Mouse (Mus musculus) liver, embryonic 13.5 days (tissue): ENCODE results near the gene Gbgt1. TPM values are rescaled to one million over a fixed set of nuclear protein-coding genes. Genes with fewer than 3 reads are reported as not detected.

Experiments
- ATAC-seq: fragments of 200-750 bp; cut with Nextera tagmentation; 2 replicates; pipeline ENCODE4 v1.8.0; 2017; ENCODE audit warnings: low read depth, mild to moderate bottlenecking, moderate number of reproducible peaks, moderate library complexity
- DNase-seq: peaks from one replicate; pipeline ENCODE4 v3.0.0; 2022
- H3K27ac ChIP-seq: fragments of 300-500 bp; sonication (generic); 2 replicates; pipeline ENCODE4 v1.5.1; 2015; ENCODE audit warnings: moderate library complexity, mild to moderate bottlenecking, inconsistent platforms
- H3K27me3 ChIP-seq: fragments of 300-500 bp; sonication (generic); 2 replicates; pipeline ENCODE4 v1.6.1; 2015; ENCODE audit warnings: mild to moderate bottlenecking, inconsistent platforms
- H3K36me3 ChIP-seq: fragments of 300-500 bp; sonication (generic); 2 replicates; pipeline ENCODE4 v1.6.1; 2015; ENCODE audit warnings: mild to moderate bottlenecking, inconsistent platforms
- H3K4me1 ChIP-seq: fragments of 300-500 bp; sonication (generic); replicated peaks from 2 replicates; pipeline ENCODE4 v1.6.1; 2015; ENCODE audit warnings: inconsistent platforms
- H3K4me2 ChIP-seq: fragments of 300-500 bp; sonication (generic); 2 replicates; pipeline ENCODE4 v1.6.1; 2015; ENCODE audit warnings: inconsistent platforms, mild to moderate bottlenecking, moderate library complexity
- H3K4me3 ChIP-seq: fragments of 300-500 bp; sonication (generic); replicated peaks from 2 replicates; pipeline ENCODE4 v1.5.1; 2015; ENCODE audit warnings: mild to moderate bottlenecking, inconsistent platforms
- H3K9ac ChIP-seq: fragments of 300-500 bp; sonication (generic); 2 replicates; pipeline ENCODE4 v1.6.1; 2015; ENCODE audit warnings: mild to moderate bottlenecking, inconsistent platforms
- H3K9me3 ChIP-seq: fragments of 300-500 bp; sonication (generic); replicated peaks from 2 replicates; pipeline ENCODE4 v1.6.1; 2016; ENCODE audit warnings: inconsistent platforms
- WGBS: fragments of 180-500 bp; shearing (Covaris S2); methylation state at CpG from one replicate; pipeline ENCODE4 v1.1.7; 2015; ENCODE audit not compliant: insufficient replicate concordance; 5-methylcytosine and 5-hydroxymethylcytosine counted together
- polyA plus RNA-seq: library from polyadenylated mRNA; unstranded; fragments of >200 nt; fragmentation: Nextera tagmentation; extraction: Ambion mirVana; gene quantifications from 2 replicates; pipeline ENCODE4 v1.2.1, GENCODE M21; 2015

Gene Gbgt1
- polyA plus RNA-seq, 1 experiment from 2014 or later, result 0.36 TPM

DNA sequence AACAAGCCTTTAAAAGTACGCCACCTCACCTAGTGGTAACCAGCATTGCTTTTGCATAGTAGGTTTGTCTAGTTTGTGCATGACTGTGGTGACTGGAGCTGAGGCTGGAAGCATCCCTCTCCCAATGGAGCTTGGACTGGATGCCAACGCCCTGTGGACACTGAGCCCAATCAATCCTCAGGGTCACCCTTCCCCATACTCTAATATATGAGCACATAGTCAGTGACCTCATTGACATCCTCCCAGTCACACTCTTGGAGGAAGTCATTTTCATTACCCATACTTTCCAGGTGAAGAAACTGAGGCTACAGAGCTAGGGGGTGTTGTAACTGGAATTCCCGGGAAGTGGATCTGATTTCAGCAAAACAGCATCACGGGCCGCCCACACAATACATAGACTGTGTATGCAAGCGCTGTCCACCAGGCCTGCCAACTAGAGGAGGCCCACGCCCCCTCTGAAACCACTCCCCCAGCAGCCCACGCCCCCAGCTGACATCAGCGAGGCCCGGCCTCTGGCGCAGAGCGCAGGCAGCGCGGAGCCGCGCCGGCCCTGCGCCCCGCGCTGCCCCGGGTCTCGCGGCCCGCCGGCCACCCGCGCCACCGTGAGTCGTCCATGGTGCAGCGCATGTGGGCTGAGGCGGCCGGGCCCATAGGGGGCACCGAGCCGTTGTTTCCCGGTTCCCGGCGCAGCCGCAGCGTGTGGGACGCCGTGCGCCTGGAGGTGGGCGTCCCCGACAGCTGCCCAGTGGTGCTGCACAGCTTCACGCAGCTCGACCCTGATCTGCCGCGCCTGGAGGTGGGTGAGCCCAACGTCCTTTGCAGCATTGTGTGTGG, 36.5 kb downstream of the Gbgt1 start:
- peak overlapping the region; percentile 53 for H3K9ac ChIP-seq
- WGBS, result 2% methylated on average over 49 of the region's 49 CpGs
- DNase-seq, result peak; percentile 64
- H3K4me3 ChIP-seq, result peak overlapping the region; percentile 61
- ATAC-seq, result peak; percentile 87
- H3K27me3 ChIP-seq, result peaks cover 16% of the 10 kb centered on the region
- no peaks in the 10 kb centered on the region for H3K36me3 ChIP-seq
- no peak overlapping the region for H3K27ac ChIP-seq
- H3K4me2 ChIP-seq, result peak overlapping the region; percentile 70
- H3K9me3 ChIP-seq, result no peaks in the 10 kb centered on the region
- peaks cover 34% of the 10 kb centered on the region for H3K4me1 ChIP-seq

DNA sequence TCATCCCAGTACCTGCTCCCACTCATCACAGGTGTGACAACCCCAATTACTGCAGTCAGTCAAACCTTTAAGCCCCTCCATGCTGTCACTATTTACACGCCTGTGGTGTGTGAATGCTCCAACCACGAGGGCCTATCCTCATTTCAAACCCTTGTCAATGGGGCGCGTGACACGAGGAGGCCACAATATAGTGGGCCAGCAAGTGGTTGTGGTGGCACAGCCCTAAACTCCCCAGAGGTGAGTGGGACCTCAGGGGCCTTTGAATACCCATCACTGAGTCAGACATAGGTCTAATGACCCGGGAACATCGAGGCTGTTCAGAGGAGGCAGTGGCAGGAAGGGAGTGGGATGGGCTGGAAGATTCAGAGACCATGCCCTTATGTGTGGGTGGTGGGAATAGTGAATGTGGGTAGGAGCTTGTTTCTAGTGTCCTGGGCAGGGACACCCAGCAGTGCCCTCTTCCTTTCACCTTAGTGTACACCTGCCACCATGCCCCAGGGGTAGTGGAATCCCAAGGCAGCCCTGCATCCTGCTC, 37.3 kb downstream of the Gbgt1 start:
- peak overlapping the region; percentile 61 for H3K4me3 ChIP-seq
- H3K27me3 ChIP-seq, result peaks cover 16% of the 10 kb centered on the region
- peaks cover 35% of the 10 kb centered on the region for H3K4me1 ChIP-seq
- peak overlapping the region; percentile 53 for H3K9ac ChIP-seq
- DNase-seq (no peak), ATAC-seq (no peak)
- H3K4me2 ChIP-seq, result peak overlapping the region; percentile 70
- 57% methylated on average over 7 of the region's 7 CpGs for WGBS
- H3K27ac ChIP-seq, result no peak overlapping the region
- no peaks in the 10 kb centered on the region for H3K9me3 ChIP-seq
- H3K36me3 ChIP-seq, result no peaks in the 10 kb centered on the region

DNA sequence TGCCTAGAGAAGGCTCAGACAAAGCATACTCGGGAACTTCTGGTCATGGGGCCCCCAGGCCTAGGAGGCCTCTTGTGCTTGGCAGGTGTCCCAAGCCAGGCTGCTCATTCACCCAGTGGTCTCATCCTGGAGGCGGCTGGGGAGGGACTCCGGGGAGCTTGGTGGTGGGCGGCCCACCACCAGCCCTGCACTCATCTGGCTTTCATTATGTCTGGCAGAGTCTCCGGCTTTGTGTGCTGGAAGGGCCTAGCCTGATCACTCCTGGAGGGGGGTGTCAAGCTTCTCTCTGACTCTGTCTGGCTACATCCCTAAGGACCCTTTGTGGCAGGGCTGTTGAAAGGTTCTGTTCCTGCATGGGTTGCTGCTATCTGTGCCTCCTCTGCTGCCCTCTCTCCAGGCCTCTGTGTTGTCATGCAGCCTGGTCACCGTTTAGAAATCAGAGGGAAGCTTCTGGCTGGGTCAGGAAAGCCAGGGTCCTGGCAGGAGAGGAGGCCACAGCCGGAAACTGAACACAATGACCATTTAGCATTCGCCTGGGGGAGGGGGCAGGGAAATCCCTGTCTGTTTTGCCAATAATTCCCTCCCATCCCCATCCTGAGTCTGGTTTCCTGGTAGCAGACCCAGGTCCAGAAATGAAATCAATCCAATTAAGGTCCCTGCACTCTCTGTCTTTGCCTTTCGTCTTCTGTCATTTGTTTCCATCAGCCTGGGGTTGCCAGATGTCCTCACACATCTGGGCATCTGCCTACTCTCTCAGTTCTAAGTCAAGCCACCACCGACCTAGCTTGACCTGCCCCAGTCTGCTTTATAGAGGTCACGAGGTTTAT, 38.0 kb downstream of the Gbgt1 start:
- H3K4me2 ChIP-seq, result peak overlapping the region; percentile 70
- H3K9me3 ChIP-seq, result no peaks in the 10 kb centered on the region
- no peak overlapping the region for H3K4me3 ChIP-seq
- no peaks in the 10 kb centered on the region for H3K36me3 ChIP-seq
- 56% methylated on average over 11 of the region's 11 CpGs for WGBS
- H3K27ac ChIP-seq, result no peak overlapping the region
- ATAC-seq (no peak), DNase-seq (no peak)
- peaks cover 16% of the 10 kb centered on the region for H3K27me3 ChIP-seq
- no peak overlapping the region for H3K9ac ChIP-seq
- H3K4me1 ChIP-seq, result peaks cover 42% of the 10 kb centered on the region

- no peak overlapping the region for H3K9ac ChIP-seq
- H3K9me3 ChIP-seq, result no peaks in the 10 kb centered on the region
- ATAC-seq (no peak), DNase-seq (no peak)
- peaks cover 16% of the 10 kb centered on the region for H3K27me3 ChIP-seq
- H3K4me3 ChIP-seq, result no peak overlapping the region
- no peaks in the 10 kb centered on the region for H3K36me3 ChIP-seq
- H3K4me1 ChIP-seq, result peaks cover 43% of the 10 kb centered on the region
- H3K4me2 ChIP-seq, result 0 out of 2 replicates have a peak overlapping the region, but pooled peaks have one; percentile 2
- 58% methylated on average over 4 of the region's 4 CpGs for WGBS
- H3K27ac ChIP-seq, result no peak overlapping the region
Observed at GRCm38 (mm10) chr2:28535263-28535540, 38.5 kb downstream of the Gbgt1 start.

DNA sequence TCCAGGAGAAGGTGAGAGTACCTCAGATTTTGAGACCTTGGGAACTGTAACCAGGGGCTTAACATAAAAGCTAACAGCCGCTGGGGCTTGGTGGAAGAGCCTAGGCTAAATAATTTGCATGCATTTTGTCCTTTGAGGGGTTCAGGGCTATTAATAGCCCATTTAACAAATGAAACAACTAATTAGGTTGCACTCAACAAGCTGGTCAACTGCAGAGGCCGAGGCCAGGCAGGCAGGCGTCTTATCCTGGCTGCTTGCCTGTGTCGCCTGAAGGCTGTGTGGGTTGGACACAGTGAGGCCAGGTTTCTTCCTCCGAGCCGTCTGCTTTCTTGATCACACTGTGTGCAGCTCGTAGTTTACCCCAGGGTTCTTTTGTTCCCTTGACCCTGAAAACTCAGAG, 39.0 kb downstream of the Gbgt1 start:
- Histone ChIP-seq H3K4me3 (no peak overlapping the region), H3K9me3 (no peaks in the 10 kb centered on the region), H3K4me2 (no peak overlapping the region), H3K4me1 (peaks cover 47% of the 10 kb centered on the region), H3K36me3 (no peaks in the 10 kb centered on the region), H3K27me3 (peaks cover 16% of the 10 kb centered on the region), H3K27ac (peak overlapping the region; percentile 18; the same call in 1 of the 2 replicates), H3K9ac (no peak overlapping the region)
- ATAC-seq, result no peak
- WGBS, result 58% methylated on average over 7 of the region's 7 CpGs
- no peak for DNase-seq

GRCm38 (mm10) chr2:28536166-28536565, 39.5 kb downstream of the Gbgt1 start:
- 40% methylated on average over 2 of the region's 4 CpGs for WGBS
- Histone ChIP-seq H3K36me3 (no peaks in the 10 kb centered on the region), H3K4me3 (no peak overlapping the region), H3K9me3 (no peaks in the 10 kb centered on the region), H3K27ac (no peak overlapping the region; the same call in 1 of the 2 replicates), H3K9ac (no peak overlapping the region), H3K4me2 (no peak overlapping the region), H3K27me3 (peaks cover 16% of the 10 kb centered on the region), H3K4me1 (peaks cover 50% of the 10 kb centered on the region)
- no peak for DNase-seq
- ATAC-seq, result no peak

DNA sequence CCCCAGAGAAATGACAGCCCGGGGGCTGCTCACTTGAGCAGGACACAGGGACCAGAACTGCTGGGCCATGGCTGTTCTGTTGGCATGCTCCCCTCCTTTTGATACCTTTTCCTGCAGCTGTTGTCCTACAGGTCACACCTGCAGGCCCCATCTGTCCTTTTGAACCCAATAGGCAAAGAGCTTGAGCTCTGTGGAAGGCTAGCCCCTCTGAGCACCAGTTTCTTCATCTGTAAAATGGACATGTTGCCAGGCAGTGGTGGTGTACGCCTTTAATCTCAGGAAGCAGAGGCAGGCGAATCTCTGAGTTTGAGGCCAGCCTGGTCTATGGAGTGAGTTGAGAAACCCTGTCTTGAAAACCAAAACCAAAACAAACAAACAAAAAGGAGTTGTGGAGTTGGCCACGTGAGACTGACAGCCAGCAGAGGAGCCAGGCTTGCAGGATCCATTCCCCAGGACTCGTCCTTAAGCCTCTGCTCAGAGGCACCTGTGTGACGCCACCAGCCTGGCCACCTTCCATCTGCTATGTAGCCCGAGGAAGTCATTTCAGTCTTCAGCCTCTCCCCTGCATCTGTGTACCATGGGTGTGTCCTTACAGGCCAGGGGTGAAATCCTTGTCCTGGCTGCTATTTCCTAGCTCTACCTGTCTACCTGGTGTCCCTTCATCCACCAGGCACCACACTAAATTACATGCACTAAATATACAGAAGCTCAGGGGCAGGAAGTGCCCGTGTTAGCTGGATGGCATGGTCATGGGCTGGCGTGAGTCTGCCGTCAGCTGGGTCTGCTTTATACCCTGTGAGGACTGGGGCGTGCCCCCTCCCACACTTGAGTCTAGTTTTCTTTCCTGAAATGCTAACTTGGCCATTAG, 40.3 kb downstream of the Gbgt1 start:
- H3K4me2 ChIP-seq, result no peak overlapping the region
- peaks cover 50% of the 10 kb centered on the region for H3K4me1 ChIP-seq
- H3K36me3 ChIP-seq, result no peaks in the 10 kb centered on the region
- no peak overlapping the region for H3K9ac ChIP-seq
- no peaks in the 10 kb centered on the region for H3K9me3 ChIP-seq
- no peak for ATAC-seq
- WGBS, result 59% methylated on average over 11 of the region's 11 CpGs
- no peak overlapping the region for H3K27ac ChIP-seq
- no peak for DNase-seq
- H3K4me3 ChIP-seq, result no peak overlapping the region
- peaks cover 16% of the 10 kb centered on the region for H3K27me3 ChIP-seq

DNA sequence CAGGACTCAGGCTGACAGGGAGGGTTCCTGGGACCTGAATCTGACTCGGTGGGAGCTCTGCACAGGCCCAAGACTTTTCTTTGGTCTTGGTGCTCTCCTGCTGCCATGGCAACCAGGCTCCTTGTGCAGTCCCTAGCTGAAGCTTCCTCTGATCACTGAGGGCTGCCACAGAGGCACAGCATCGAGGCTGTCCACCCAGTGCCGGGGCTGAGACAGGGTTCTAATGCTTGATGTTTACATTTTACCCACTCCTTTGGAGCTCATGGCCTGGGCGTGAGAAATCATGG, 40.9 kb downstream of the Gbgt1 start:
- H3K4me1 ChIP-seq, result peaks cover 44% of the 10 kb centered on the region
- no peak overlapping the region for H3K4me2 ChIP-seq
- H3K9ac ChIP-seq, result no peak overlapping the region
- no peak overlapping the region for H3K27ac ChIP-seq
- no peak overlapping the region for H3K4me3 ChIP-seq
- DNase-seq, result no peak
- no peaks in the 10 kb centered on the region for H3K36me3 ChIP-seq
- H3K27me3 ChIP-seq, result peaks cover 16% of the 10 kb centered on the region
- 50% methylated on average over 4 of the region's 4 CpGs for WGBS
- ATAC-seq, result no peak
- H3K9me3 ChIP-seq, result no peaks in the 10 kb centered on the region

GRCm38 (mm10) chr2:28537995-28538816, 41.5 kb downstream of the Gbgt1 start:
- H3K4me2 ChIP-seq, result no peak overlapping the region
- no peak overlapping the region for H3K4me3 ChIP-seq
- H3K9ac ChIP-seq, result no peak overlapping the region
- no peaks in the 10 kb centered on the region for H3K9me3 ChIP-seq
- WGBS, result 75% methylated on average over 8 of the region's 8 CpGs
- DNase-seq, result no peak
- H3K27ac ChIP-seq, result no peak overlapping the region
- no peaks in the 10 kb centered on the region for H3K36me3 ChIP-seq
- H3K4me1 ChIP-seq, result peaks cover 38% of the 10 kb centered on the region
- no peak for ATAC-seq
- peaks cover 16% of the 10 kb centered on the region for H3K27me3 ChIP-seq

GRCm38 (mm10) chr2:28538817-28539128, 42.1 kb downstream of the Gbgt1 start:
- peaks cover 11% of the 10 kb centered on the region for H3K27me3 ChIP-seq
- ATAC-seq (no peak), DNase-seq (no peak)
- H3K36me3 ChIP-seq, result no peaks in the 10 kb centered on the region
- WGBS, result 54% methylated on average over 1 of the region's 1 CpGs
- H3K9ac ChIP-seq, result no peak overlapping the region
- no peak overlapping the region for H3K27ac ChIP-seq
- no peak overlapping the region for H3K4me2 ChIP-seq
- peaks cover 35% of the 10 kb centered on the region for H3K4me1 ChIP-seq
- no peak overlapping the region for H3K4me3 ChIP-seq
- no peaks in the 10 kb centered on the region for H3K9me3 ChIP-seq
